7 mouse cellular contexts compared by ENCODE assay signal in the genomic region with DNA sequence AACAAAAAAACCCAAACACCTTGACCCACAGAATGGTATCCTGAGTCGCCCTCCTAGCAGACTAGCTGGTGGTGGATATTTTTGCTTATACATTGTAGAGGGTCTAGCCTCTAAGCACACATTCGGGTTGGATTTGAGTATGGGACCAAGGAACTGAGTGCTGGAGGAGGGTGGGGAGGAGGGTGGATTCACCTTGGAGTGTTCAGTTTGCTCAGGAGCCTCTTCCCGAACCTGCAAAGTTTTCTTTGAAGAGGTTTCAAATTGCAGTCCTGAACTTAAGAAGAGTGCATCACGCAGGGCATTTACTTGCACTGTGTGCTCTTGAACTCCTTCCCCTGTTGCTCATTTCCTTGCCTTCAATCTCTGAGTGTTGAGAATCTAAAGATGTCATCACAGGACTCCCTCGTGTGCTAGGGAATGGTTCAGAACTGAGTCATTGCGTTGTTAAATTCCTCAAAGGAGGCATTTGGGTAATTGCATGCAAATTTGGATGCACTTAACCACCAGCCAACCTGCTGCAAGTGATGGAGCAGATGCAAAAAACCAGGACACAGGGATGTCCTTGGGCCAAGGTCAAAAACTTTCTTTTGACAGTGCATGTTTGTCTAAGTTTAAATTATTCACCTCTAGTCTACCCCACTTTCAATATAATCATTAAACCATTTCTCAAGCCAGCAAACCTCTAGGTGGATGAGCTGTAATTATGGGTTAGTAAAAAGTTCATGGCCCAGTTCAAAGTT. TPM values are rescaled to one million over a fixed set of nuclear protein-coding genes. Genes with fewer than 3 reads are reported as not detected.
DNase-seq lines count a peak whose midpoint lies in the region; ATAC-seq and TF ChIP-seq lines count a peak whose summit lies in the region.

No protein-coding gene starts in this region.

- TF ChIP-seq CTCF in small intestine, adult 2 months (IDR thresholded peaks at IDR 0.05; ENCODE audit: extremely low read depth, insufficient read length, insufficient replicate concordance, low read depth, low read length): no peak

- H3K4me1 ChIP-seq in forebrain, embryonic 13.5 days: peaks cover 12% of the 10 kb centered on the region
- H3K4me1 ChIP-seq in limb, embryonic 11.5 days (ENCODE audit: control insufficient read depth, insufficient read depth, low read length): 0 out of 2 replicates have a peak, but pooled peaks cover 3% of the 10 kb centered on the region
- peaks cover 5% of the 10 kb centered on the region; the same call in 1 of the 2 replicates for H3K4me1 ChIP-seq in small intestine, adult 2 months (ENCODE audit: control insufficient read depth, insufficient read depth, insufficient read length, low read length)

- peak overlapping the region; percentile 87 for H3K9ac ChIP-seq in forebrain, embryonic 13.5 days
- peak overlapping the region; percentile 78 for H3K9ac ChIP-seq in limb, embryonic 11.5 days (ENCODE audit: low read length)

- H3K27ac ChIP-seq in forebrain, embryonic 13.5 days: peak overlapping the region; percentile 94
- no peak overlapping the region for H3K27ac ChIP-seq in limb, embryonic 11.5 days (replicated peaks; ENCODE audit: low read depth, low read length)
- H3K27ac ChIP-seq in small intestine, adult 2 months (ENCODE audit: insufficient read depth, low read depth, low read length): peak overlapping the region; percentile 2; the same call in 1 of the 2 replicates

- H3K27me3 ChIP-seq in forebrain, embryonic 13.5 days: no peaks in the 10 kb centered on the region
- H3K27me3 ChIP-seq in limb, embryonic 11.5 days (ENCODE audit: control insufficient read depth, insufficient read depth, low read length): no peaks in the 10 kb centered on the region
- H3K27me3 ChIP-seq in small intestine, adult 2 months (ENCODE audit: control insufficient read depth, insufficient read depth, low read length): no peaks in the 10 kb centered on the region

- peak overlapping the region; percentile 67 for H3K4me2 ChIP-seq in forebrain, embryonic 13.5 days
- peak overlapping the region; percentile 66 for H3K4me2 ChIP-seq in limb, embryonic 11.5 days (ENCODE audit: low read depth, severe bottlenecking)

- no peak for TF ChIP-seq POLR2A in small intestine, adult 2 months (IDR thresholded peaks at IDR 0.05; ENCODE audit: low read depth, low read length)

- no peaks in the 10 kb centered on the region for H3K9me3 ChIP-seq in forebrain, embryonic 13.5 days (replicated peaks)
- H3K9me3 ChIP-seq in limb, embryonic 11.5 days (ENCODE audit: control insufficient read depth, low read length): no peaks in the 10 kb centered on the region

- H3K4me3 ChIP-seq in forebrain, embryonic 13.5 days: peak overlapping the region; percentile 85
- H3K4me3 ChIP-seq in limb, embryonic 11.5 days (ENCODE audit: low read depth, low read length): peak overlapping the region; percentile 74
- peak overlapping the region; percentile 80 for H3K4me3 ChIP-seq in small intestine, adult 2 months (ENCODE audit: low read depth, low read length)

- intact Hi-C loops in left cerebral cortex, postnatal 4 days (cut with DNase I): loop anchor here (5.0 kb wide), 1 partner anchor 36 kb away; no protein-coding TSS in a partner anchor

- 0 out of 2 replicates have a peak, but pooled peaks have one; percentile 2 for ATAC-seq in forebrain, embryonic 13.5 days
- ATAC-seq in limb, embryonic 11.5 days (ENCODE audit: insufficient number of reproducible peaks, low FRiP score, low TSS enrichment, low read depth): 0 out of 2 replicates have a peak, but pooled peaks have one; percentile 26
- no peak for ATAC-seq in activated CD4-positive, CD25-positive, alpha-beta regulatory T cell, adult 4 months

- 10% methylated on average over 6 of the region's 6 CpGs for WGBS in forebrain, embryonic 13.5 days
- 8% methylated on average over 6 of the region's 6 CpGs for WGBS in limb, embryonic 11.5 days
- 25% methylated on average over 6 of the region's 6 CpGs for WGBS in small intestine, adult 2 months

- peak; percentile 68 for DNase-seq in 416B (ENCODE audit: low read depth)
- DNase-seq in ES-CJ7 (ENCODE audit: low read depth, low spot score): peak; percentile 32
- no peak for DNase-seq in limb, embryonic 11.5 days (ENCODE audit: low spot score)
- no peak for DNase-seq in left cerebral cortex, postnatal 4 days

- no peaks in the 10 kb centered on the region for H3K36me3 ChIP-seq in forebrain, embryonic 13.5 days (ENCODE audit: poor library complexity, severe bottlenecking)
- H3K36me3 ChIP-seq in limb, embryonic 11.5 days (ENCODE audit: control insufficient read depth, insufficient read depth, low read length): no peaks in the 10 kb centered on the region
- H3K36me3 ChIP-seq in small intestine, adult 2 months (ENCODE audit: control insufficient read depth, insufficient read depth, low read length): no peaks in the 10 kb centered on the region

RNA-seq across cellular contexts. Expression of a gene that starts 1.7 kb away (rescaled TPM):
- polyA plus RNA-seq in forebrain, embryonic 13.5 days (2015; fragmentation: Nextera tagmentation; extraction: Ambion mirVana): 231 and 249 TPM in 2 replicates
- 145 and 156 TPM in 2 replicates for polyA plus RNA-seq in limb, embryonic 11.5 days (2014; fragmentation: Nextera tagmentation; extraction: Ambion mirVana)
- 20.7 and 29.4 TPM in 2 replicates for polyA plus RNA-seq in small intestine, adult 2 months (2012; rRNA removed)
- 100 to 1,000 TPM; 404 to 414 TPM for total RNA-seq in left cerebral cortex, postnatal 4 days (2021)
- 10 to 100 TPM; 76.3 to 80.9 TPM for polyA plus RNA-seq in activated CD4-positive, CD25-positive, alpha-beta regulatory T cell, adult 4 months (2017; shearing (Covaris generic))

RNA-seq across cellular contexts. Expression of a gene that starts 32.3 kb away (rescaled TPM):
- 36.6 and 40.4 TPM in 2 replicates for polyA plus RNA-seq in forebrain, embryonic 13.5 days (2015; fragmentation: Nextera tagmentation; extraction: Ambion mirVana)
- polyA plus RNA-seq in limb, embryonic 11.5 days (2014; fragmentation: Nextera tagmentation; extraction: Ambion mirVana): 37.5 and 47.0 TPM in 2 replicates
- polyA plus RNA-seq in small intestine, adult 2 months (2012; rRNA removed): 1.2 and 3.0 TPM in 2 replicates
- 10 to 100 TPM; 36.9 to 38.5 TPM for total RNA-seq in left cerebral cortex, postnatal 4 days (2021)
- polyA plus RNA-seq in activated CD4-positive, CD25-positive, alpha-beta regulatory T cell, adult 4 months (2017; shearing (Covaris generic)): 10 to 100 TPM; 26.7 to 29.1 TPM

RNA-seq across cellular contexts. Expression of a gene that starts 48.5 kb away (rescaled TPM):
- 6.5 and 6.9 TPM in 2 replicates for polyA plus RNA-seq in forebrain, embryonic 13.5 days (2015; fragmentation: Nextera tagmentation; extraction: Ambion mirVana)
- 4.7 and 6.2 TPM in 2 replicates for polyA plus RNA-seq in limb, embryonic 11.5 days (2014; fragmentation: Nextera tagmentation; extraction: Ambion mirVana)
- 6.1 and 10.8 TPM in 2 replicates for polyA plus RNA-seq in small intestine, adult 2 months (2012; rRNA removed)
- total RNA-seq in left cerebral cortex, postnatal 4 days (2021): 1 to 10 TPM; 8.0 to 8.3 TPM
- polyA plus RNA-seq in activated CD4-positive, CD25-positive, alpha-beta regulatory T cell, adult 4 months (2017; shearing (Covaris generic)): 1 to 10 TPM; 4.5 to 8.7 TPM

Comparison
In these comparisons a context has a peak if more than half of its experiments do, and no peak if none do; other contexts are left out.
1. DNase-seq: peak in 416B (single experiment) and ES-CJ7 (single experiment); none in limb, embryonic 11.5 days (single experiment) and left cerebral cortex, postnatal 4 days (single experiment).
2. Peak in every context shown above with its lines, with median percentiles within 50 percentile points of each other: H3K4me3 ChIP-seq.